Mouse (Mus musculus) CH12.LX (cell line): Measurements from ENCODE around the gene Podxl2. TPM values are rescaled to one million over a fixed set of nuclear protein-coding genes. Genes with fewer than 3 reads are reported as not detected.

Source experiments
- DNase-seq: peaks from one replicate; pipeline ENCODE4 v3.0.0-alpha.2; 2013; ENCODE audit errors: extremely low read depth
- H3K27ac ChIP-seq: 2 replicates; pipeline ENCODE4 v1.5.1; 2012; ENCODE audit warnings: low read depth, mild to moderate bottlenecking, control low read depth, moderate library complexity; ENCODE audit not compliant: insufficient read depth
- H3K27me3 ChIP-seq: replicated peaks from 2 replicates; pipeline ENCODE3; 2012; ENCODE audit warnings: inconsistent platforms
- H3K36me3 ChIP-seq, 2 experiments: replicated peaks in 1 of 2; 2 replicates each; pipeline versions ENCODE3 to v1.6.1; 2012; ENCODE audit warnings: inconsistent platforms in 1 of 2, low read length in 1 of 2, mild to moderate bottlenecking in 1 of 2, mixed read lengths in 1 of 2, moderate library complexity in 1 of 2; ENCODE audit not compliant: control insufficient read depth in 1 of 2, insufficient read depth in 1 of 2
- H3K4me1 ChIP-seq, 2 experiments: 2 replicates each; pipeline ENCODE4 v1.6.1; 2012; ENCODE audit warnings: inconsistent platforms in 1 of 2, moderate library complexity in 1 of 2; ENCODE audit not compliant: insufficient read depth in 2 of 2, control insufficient read depth in 1 of 2
- H3K4me2 ChIP-seq: 2 replicates; pipeline ENCODE4 v1.6.1; 2012; ENCODE audit warnings: low read depth, mild to moderate bottlenecking, control low read depth; ENCODE audit not compliant: poor library complexity, insufficient read depth, severe bottlenecking
- H3K4me3 ChIP-seq, 3 experiments: fragments of 150-350 bp in 1 of 3; sonication (generic) in 1 of 3; replicated peaks in 1 of 3; 2 replicates each; pipeline versions ENCODE3 to v1.5.1; 2011 to 2012; ENCODE audit warnings: low read depth in 2 of 3, low read length in 2 of 3, mild to moderate bottlenecking in 2 of 3, moderate library complexity in 2 of 3, control low read depth in 1 of 3, improper control_type of control experiment in 1 of 3, inconsistent platforms in 1 of 3, mixed read lengths in 1 of 3; ENCODE audit not compliant: poor library complexity in 1 of 3
- H3K79me2 ChIP-seq: replicated peaks from 2 replicates; pipeline ENCODE4 v1.6.1; 2012; ENCODE audit warnings: mild to moderate bottlenecking, moderate library complexity; ENCODE audit not compliant: control insufficient read depth, poor library complexity, insufficient read depth, severe bottlenecking; ENCODE audit errors: extremely low read depth
- H3K9ac ChIP-seq: 2 replicates; pipeline ENCODE4 v1.6.1; 2012; ENCODE audit warnings: low read depth, mild to moderate bottlenecking, control low read depth, moderate library complexity; ENCODE audit not compliant: insufficient read depth
- H3K9me3 ChIP-seq: replicated peaks from 2 replicates; pipeline ENCODE3; 2012; ENCODE audit warnings: low read length, inconsistent platforms, mixed read lengths
- CHD1 ChIP-seq: IDR thresholded peaks from 2 replicates; pipeline ENCODE4 v1.6.1; 2012; ENCODE audit warnings: low read depth, low read length, improper control_type of control experiment, inconsistent platforms
- CTCF ChIP-seq, 2 experiments: IDR thresholded peaks in 1 of 2; conservative IDR thresholded peaks in 1 of 2; 2 replicates each; pipeline ENCODE4 v1.5.1; 2011 to 2012; ENCODE audit warnings: low read depth in 2 of 2, low read length in 2 of 2, improper control_type of control experiment in 1 of 2, inconsistent platforms in 1 of 2, mild to moderate bottlenecking in 1 of 2, moderate library complexity in 1 of 2
- GABPA ChIP-seq: IDR thresholded peaks from 2 replicates; pipeline ENCODE4 v1.6.1; 2012; ENCODE audit warnings: low read depth, low read length, improper control_type of control experiment, inconsistent platforms; ENCODE audit not compliant: insufficient replicate concordance
- HCFC1 ChIP-seq: IDR thresholded peaks from 2 replicates; pipeline ENCODE4 v1.6.1; 2012; ENCODE audit warnings: low read depth, mild to moderate bottlenecking, inconsistent platforms, low read length, improper control_type of control experiment
- JUND ChIP-seq: conservative IDR thresholded peaks from 2 replicates; pipeline ENCODE4 v1.6.1; 2011; ENCODE audit warnings: low read depth, low read length, improper control_type of control experiment
- KAT2A ChIP-seq: IDR thresholded peaks from 2 replicates; pipeline ENCODE4 v1.6.1; 2012; ENCODE audit warnings: low read length, improper control_type of control experiment, inconsistent platforms; ENCODE audit not compliant: insufficient replicate concordance
- MAFK ChIP-seq: IDR thresholded peaks from 2 replicates; pipeline ENCODE4 v1.6.1; 2011; ENCODE audit warnings: low read length, improper control_type of control experiment; ENCODE audit not compliant: insufficient replicate concordance
- MAX ChIP-seq: IDR thresholded peaks from 2 replicates; pipeline ENCODE4 v1.6.1; 2011; ENCODE audit warnings: low read length, improper control_type of control experiment
- NELFE ChIP-seq: IDR thresholded peaks from 2 replicates; pipeline ENCODE4 v1.6.1; 2011; ENCODE audit warnings: low read depth, low read length, improper control_type of control experiment
- NRF1 ChIP-seq: IDR thresholded peaks from 2 replicates; pipeline ENCODE4 v1.6.1; 2014; ENCODE audit warnings: low read depth, mild to moderate bottlenecking, inconsistent platforms, low read length, improper control_type of control experiment, moderate library complexity
- PAX5 ChIP-seq: IDR thresholded peaks from 2 replicates; pipeline ENCODE4 v1.6.1; 2012; ENCODE audit warnings: low read length, inconsistent platforms, mixed read lengths
- RAD21 ChIP-seq: IDR thresholded peaks from 2 replicates; pipeline ENCODE4 v1.6.1; 2011; ENCODE audit warnings: low read depth, mild to moderate bottlenecking, low read length, improper control_type of control experiment, moderate library complexity
- SIN3A ChIP-seq: IDR thresholded peaks from 2 replicates; pipeline ENCODE4 v1.6.1; 2012; ENCODE audit warnings: low read length, improper control_type of control experiment, inconsistent platforms
- SMC3 ChIP-seq: IDR thresholded peaks from 2 replicates; pipeline ENCODE4 v1.6.1; 2011; ENCODE audit warnings: low read depth, low read length, improper control_type of control experiment
- TBP ChIP-seq: conservative IDR thresholded peaks from 2 replicates; pipeline ENCODE4 v1.6.1; 2011; ENCODE audit warnings: low read depth, low read length, improper control_type of control experiment
- UBTF ChIP-seq: IDR thresholded peaks from 2 replicates; pipeline ENCODE4 v1.6.1; 2012; ENCODE audit warnings: low read depth, mild to moderate bottlenecking, inconsistent platforms, low read length, improper control_type of control experiment, moderate library complexity
- USF1 ChIP-seq: IDR thresholded peaks from 2 replicates; pipeline ENCODE4 v1.6.1; 2014; ENCODE audit warnings: low read depth, mild to moderate bottlenecking, inconsistent platforms, low read length, improper control_type of control experiment
- ZMIZ1 ChIP-seq: IDR thresholded peaks from 2 replicates; pipeline ENCODE4 v1.6.1; 2012; ENCODE audit warnings: low read depth, mild to moderate bottlenecking, inconsistent platforms, low read length, improper control_type of control experiment
- ZNF384 ChIP-seq: IDR thresholded peaks from 2 replicates; pipeline ENCODE4 v1.6.1; 2012; ENCODE audit warnings: low read depth, low read length, improper control_type of control experiment, inconsistent platforms
- dilution Hi-C: fragments of 300-500 bp; cut with MboI; formaldehyde crosslinking; loops from 2 replicates; pipeline ENCODE4 v1.14.3; 2020; ENCODE audit warnings: low sequenced_read_pairs; ENCODE audit not compliant: extremely low pct_unique_long_range_greater_than_20kb, extremely low pct_ligation_motif_present
- in situ Hi-C: fragments of 300-500 bp; cut with MboI; formaldehyde crosslinking; loops from 3 replicates; pipeline ENCODE4 v1.14.3; 2019; ENCODE audit warnings: low sequenced_read_pairs, low pct_ligation_motif_present, low pct_unique_long_range_greater_than_20kb, mixed read lengths
- polyA plus RNA-seq: library from polyadenylated mRNA; unstranded; fragments of >175 nt; gene quantifications from 2 replicates; pipeline ENCODE4 v1.2.1, GENCODE M21; 2012; ENCODE audit warnings: low read depth; ENCODE audit not compliant: insufficient read length
- total RNA-seq, 2 experiments: library from RNA; depleted of rRNA; stranded (reverse); fragments of 300-350 nt in 1 of 2; fragments of >200 nt in 1 of 2; gene quantifications; 2 replicates each; pipeline ENCODE4 v1.2.3; 2012 to 2014

Gene Podxl2
- total and polyA plus RNA-seq, 3 experiments, result 0.79 to 0.93 (median 0.81) TPM

GRCm38 (mm10) chr6:88840791-88841513, 33.9 kb downstream of the Podxl2 start:
- no peaks in the 10 kb centered on the region for H3K9me3 ChIP-seq
- H3K4me3 ChIP-seq, result peak overlapping the region; percentile 90 to 97 (median 92)
- H3K4me2 ChIP-seq, result peak overlapping the region; percentile 90
- dilution Hi-C loops (no loop called here), in situ Hi-C loops (no loop called here)
- TF ChIP-seq SIN3A, result no peak
- no peak for TF ChIP-seq GABPA
- no peak for TF ChIP-seq MAX
- TF ChIP-seq ZMIZ1, result no peak
- TF ChIP-seq RAD21, result no peak
- no peak for TF ChIP-seq MAFK
- TF ChIP-seq SMC3, result no peak
- no peak for TF ChIP-seq HCFC1
- no peak for TF ChIP-seq NELFE
- TF ChIP-seq JUND, result no peak
- TF ChIP-seq USF1, result no peak
- TF ChIP-seq NRF1, result no peak
- no peak for TF ChIP-seq TBP
- TF ChIP-seq UBTF, result no peak
- TF ChIP-seq CTCF (conservative IDR thresholded peaks at IDR 0.05 in 1 of 2, IDR thresholded peaks at IDR 0.05 in 1 of 2; ENCODE audit: low read depth in 2 of 2, low read length in 2 of 2), result no peak
- no peak for TF ChIP-seq CHD1
- TF ChIP-seq PAX5, result no peak
- TF ChIP-seq KAT2A, result no peak
- no peak for TF ChIP-seq ZNF384
- peak overlapping the region; percentile 33 for H3K27ac ChIP-seq
- peaks cover 2% of the 10 kb centered on the region; the same call in 1 of the 2 replicates for H3K79me2 ChIP-seq
- H3K36me3 ChIP-seq, result peaks cover 27 to 43% of the 10 kb centered on the region in 2 experiments
- peaks cover 17 to 29% of the 10 kb centered on the region in 2 experiments for H3K4me1 ChIP-seq
- peaks cover 3% of the 10 kb centered on the region for H3K27me3 ChIP-seq
- peak overlapping the region; percentile 74 for H3K9ac ChIP-seq
- DNase-seq, result no peak

DNA sequence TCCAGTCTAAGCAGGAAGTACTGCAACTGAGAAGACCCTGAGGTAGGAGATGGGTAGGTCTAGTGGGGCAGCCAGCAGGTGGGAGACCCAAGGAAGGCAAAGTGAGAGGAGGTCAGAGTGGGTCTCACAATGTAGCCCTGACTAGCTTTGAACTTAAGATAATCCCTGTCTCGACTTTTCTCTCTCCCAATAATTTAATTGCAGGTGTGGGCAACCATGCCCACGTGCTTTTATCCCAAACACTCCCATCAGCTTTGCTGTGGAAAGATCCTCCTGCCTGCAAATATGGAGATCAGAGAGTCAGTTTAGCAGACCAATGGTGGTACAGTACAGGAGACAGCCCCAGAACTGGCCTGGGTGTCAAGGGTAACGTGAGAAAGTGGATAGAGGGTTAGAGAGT, 34.6 kb downstream of the Podxl2 start:
- H3K36me3 ChIP-seq, result peaks cover 33 to 50% of the 10 kb centered on the region in 2 experiments
- H3K79me2 ChIP-seq, result peaks cover 2% of the 10 kb centered on the region; the same call in 1 of the 2 replicates
- H3K27ac ChIP-seq, result no peak overlapping the region
- no peak overlapping the region for H3K9ac ChIP-seq
- no peak overlapping the region for H3K4me2 ChIP-seq
- dilution Hi-C loops, result no loop called here
- no peak overlapping the region for H3K4me3 ChIP-seq
- peaks cover 21 to 34% of the 10 kb centered on the region in 2 experiments for H3K4me1 ChIP-seq
- DNase-seq, result no peak
- in situ Hi-C loops, result no loop called here
- TF ChIP-seq SMC3, result no peak
- no peak for TF ChIP-seq ZMIZ1
- H3K27me3 ChIP-seq, result peaks cover 3% of the 10 kb centered on the region
- H3K9me3 ChIP-seq, result no peaks in the 10 kb centered on the region
